Mouse (Mus musculus) heart, embryonic 12.5 days (tissue): ENCODE data around the gene Sox13. TPM values are rescaled to one million over a fixed set of nuclear protein-coding genes. Genes with fewer than 3 reads are reported as not detected.

ENCODE experiments used
- ATAC-seq: fragments of 200-750 bp; cut with Nextera tagmentation; 2 replicates; pipeline ENCODE4 v1.8.0; 2017; ENCODE audit warnings: moderate TSS enrichment, moderate library complexity; ENCODE audit not compliant: insufficient number of reproducible peaks, low FRiP score
- H3K27ac ChIP-seq: fragments of 300-500 bp; sonication (generic); 2 replicates; pipeline ENCODE4 v1.5.1; 2016; ENCODE audit warnings: mild to moderate bottlenecking, moderate library complexity; ENCODE audit not compliant: poor library complexity, severe bottlenecking
- H3K27me3 ChIP-seq: fragments of 300-500 bp; sonication (generic); replicated peaks from 2 replicates; pipeline ENCODE4 v1.6.1; 2016; ENCODE audit warnings: mild to moderate bottlenecking, moderate library complexity
- H3K36me3 ChIP-seq: fragments of 300-500 bp; sonication (generic); 2 replicates; pipeline ENCODE4 v1.6.1; 2016; ENCODE audit warnings: mild to moderate bottlenecking, moderate library complexity
- H3K4me1 ChIP-seq: fragments of 300-500 bp; sonication (generic); replicated peaks from 2 replicates; pipeline ENCODE4 v1.6.1; 2016; ENCODE audit warnings: mild to moderate bottlenecking
- H3K4me2 ChIP-seq: fragments of 300-500 bp; sonication (generic); 2 replicates; pipeline ENCODE4 v1.6.1; 2016; ENCODE audit warnings: mild to moderate bottlenecking, moderate library complexity
- H3K4me3 ChIP-seq: fragments of 300-500 bp; sonication (generic); 2 replicates; pipeline ENCODE4 v1.5.1; 2016; ENCODE audit warnings: mild to moderate bottlenecking
- H3K9ac ChIP-seq: fragments of 300-500 bp; sonication (generic); 2 replicates; pipeline ENCODE4 v1.6.1; 2016; ENCODE audit warnings: mild to moderate bottlenecking, moderate library complexity
- H3K9me3 ChIP-seq: fragments of 300-500 bp; sonication (generic); replicated peaks from 2 replicates; pipeline ENCODE4 v1.6.1; 2016; ENCODE audit warnings: mild to moderate bottlenecking, moderate library complexity
- WGBS: fragments of 180-500 bp; shearing (Covaris S2); methylation state at CpG from one replicate; pipeline ENCODE4 v1.1.7; 2016; 5-methylcytosine and 5-hydroxymethylcytosine counted together
- polyA plus RNA-seq: library from polyadenylated mRNA; unstranded; fragments of >200 nt; fragmentation: Nextera tagmentation; extraction: Ambion mirVana; gene quantifications from 2 replicates; pipeline ENCODE4 v1.2.1, GENCODE M21; 2016

Sox13 gene
- polyA plus RNA-seq, 1 experiment from 2014 or later: 6.8 TPM

- 65% methylated on average over 3 of the region's 3 CpGs for WGBS
- no peak for ATAC-seq
- Histone ChIP-seq H3K36me3 (no peaks in the 10 kb centered on the region), H3K27me3 (0 out of 2 replicates have a peak, but pooled peaks cover 12% of the 10 kb centered on the region), H3K4me1 (peaks cover 49% of the 10 kb centered on the region), H3K9ac (no peak overlapping the region), H3K27ac (no peak overlapping the region), H3K9me3 (no peaks in the 10 kb centered on the region), H3K4me3 (no peak overlapping the region), H3K4me2 (peak overlapping the region; percentile 76)
These were observed 7.1 kb downstream of the Sox13 start for GRCm38 (mm10) chr1:133417113-133417512.

GRCm38 (mm10) chr1:133416472-133416871, 7.7 kb downstream of the Sox13 start:
- Histone ChIP-seq H3K9me3 (no peaks in the 10 kb centered on the region), H3K36me3 (no peaks in the 10 kb centered on the region), H3K4me3 (no peak overlapping the region), H3K27me3 (0 out of 2 replicates have a peak, but pooled peaks cover 9% of the 10 kb centered on the region), H3K4me2 (no peak overlapping the region), H3K9ac (no peak overlapping the region), H3K4me1 (peaks cover 45% of the 10 kb centered on the region), H3K27ac (no peak overlapping the region)
- WGBS: 78% methylated on average over 7 of the region's 7 CpGs
- ATAC-seq: no peak

- Histone ChIP-seq H3K4me3 (no peak overlapping the region), H3K27me3 (0 out of 2 replicates have a peak, but pooled peaks cover 9% of the 10 kb centered on the region), H3K36me3 (no peaks in the 10 kb centered on the region), H3K9ac (no peak overlapping the region), H3K4me1 (peaks cover 37% of the 10 kb centered on the region), H3K4me2 (no peak overlapping the region), H3K9me3 (no peaks in the 10 kb centered on the region), H3K27ac (no peak overlapping the region)
- 71% methylated on average over 6 of the region's 6 CpGs for WGBS
- no peak for ATAC-seq
These were observed 8.7 kb downstream of the Sox13 start for GRCm38 (mm10) chr1:133415505-133415904.

- peaks cover 35% of the 10 kb centered on the region for H3K4me1 ChIP-seq
These were observed 9.1 kb downstream of the Sox13 start for GRCm38 (mm10) chr1:133415086-133415485.

GRCm38 (mm10) chr1:133412941-133413340, 11.2 kb downstream of the Sox13 start:
- 70% methylated on average over 9 of the region's 9 CpGs for WGBS
- no peak for ATAC-seq
- no peak overlapping the region for H3K27ac ChIP-seq

More at GRCm38 (mm10) chr1:133415086-133415485, 9.1 kb downstream of the Sox13 start:
- no peak overlapping the region for H3K4me3 ChIP-seq
- no peak overlapping the region for H3K27ac ChIP-seq
- no peak for ATAC-seq
- H3K36me3 ChIP-seq: no peaks in the 10 kb centered on the region
- H3K9me3 ChIP-seq: no peaks in the 10 kb centered on the region
- H3K9ac ChIP-seq: no peak overlapping the region
- 67% methylated on average over 7 of the region's 7 CpGs for WGBS
- no peak overlapping the region for H3K4me2 ChIP-seq
- 0 out of 2 replicates have a peak, but pooled peaks cover 9% of the 10 kb centered on the region for H3K27me3 ChIP-seq

GRCm38 (mm10) chr1:133411506-133412147, 12.6 kb downstream of the Sox13 start:
- H3K27ac ChIP-seq: no peak overlapping the region
- H3K27me3 ChIP-seq: 0 out of 2 replicates have a peak, but pooled peaks cover 9% of the 10 kb centered on the region
- no peaks in the 10 kb centered on the region for H3K9me3 ChIP-seq
- ATAC-seq: no peak
- no peak overlapping the region for H3K4me2 ChIP-seq
- peaks cover 16% of the 10 kb centered on the region; the same call in 1 of the 2 replicates for H3K4me1 ChIP-seq
- H3K9ac ChIP-seq: no peak overlapping the region
- WGBS: 77% methylated on average over 8 of the region's 8 CpGs
- no peaks in the 10 kb centered on the region for H3K36me3 ChIP-seq
- no peak overlapping the region for H3K4me3 ChIP-seq

More at GRCm38 (mm10) chr1:133412941-133413340, 11.2 kb downstream of the Sox13 start:
- Histone ChIP-seq H3K4me2 (no peak overlapping the region), H3K4me1 (peaks cover 24% of the 10 kb centered on the region), H3K9me3 (no peaks in the 10 kb centered on the region), H3K9ac (no peak overlapping the region), H3K27me3 (0 out of 2 replicates have a peak, but pooled peaks cover 9% of the 10 kb centered on the region), H3K4me3 (no peak overlapping the region), H3K36me3 (no peaks in the 10 kb centered on the region)

- 0 out of 2 replicates have a peak, but pooled peaks cover 2% of the 10 kb centered on the region for H3K27me3 ChIP-seq
- WGBS: 71% methylated on average over 9 of the region's 9 CpGs
- no peak for ATAC-seq
- H3K9me3 ChIP-seq: no peaks in the 10 kb centered on the region
- no peak overlapping the region for H3K9ac ChIP-seq
- no peak overlapping the region for H3K4me3 ChIP-seq
- H3K27ac ChIP-seq: no peak overlapping the region
- no peak overlapping the region for H3K4me2 ChIP-seq
- H3K36me3 ChIP-seq: no peaks in the 10 kb centered on the region
- peaks cover 10% of the 10 kb centered on the region; the same call in 1 of the 2 replicates for H3K4me1 ChIP-seq
These were observed 14.4 kb downstream of the Sox13 start for GRCm38 (mm10) chr1:133409786-133410185.

- H3K4me2 ChIP-seq: no peak overlapping the region
- H3K9me3 ChIP-seq: no peaks in the 10 kb centered on the region
- H3K4me3 ChIP-seq: no peak overlapping the region
- no peak for ATAC-seq
- H3K27me3 ChIP-seq: no peaks in the 10 kb centered on the region
- H3K36me3 ChIP-seq: no peaks in the 10 kb centered on the region
- no peak overlapping the region for H3K27ac ChIP-seq
- H3K9ac ChIP-seq: no peak overlapping the region
- H3K4me1 ChIP-seq: peaks cover 10% of the 10 kb centered on the region; the same call in 1 of the 2 replicates
- WGBS: 27% methylated on average over 6 of the region's 6 CpGs
These were observed 15.2 kb downstream of the Sox13 start for GRCm38 (mm10) chr1:133408880-133409516.

GRCm38 (mm10) chr1:133408321-133408720, 15.9 kb downstream of the Sox13 start:
- Histone ChIP-seq H3K9ac (no peak overlapping the region), H3K4me1 (peaks cover 10% of the 10 kb centered on the region; the same call in 1 of the 2 replicates), H3K27ac (no peak overlapping the region), H3K27me3 (no peaks in the 10 kb centered on the region), H3K4me3 (no peak overlapping the region), H3K9me3 (no peaks in the 10 kb centered on the region), H3K36me3 (no peaks in the 10 kb centered on the region), H3K4me2 (no peak overlapping the region)
- WGBS: 61% methylated on average over 9 of the region's 9 CpGs
- ATAC-seq: no peak

GRCm38 (mm10) chr1:133407436-133407835, 16.7 kb downstream of the Sox13 start:
- Histone ChIP-seq H3K4me2 (no peak overlapping the region), H3K4me1 (peaks cover 10% of the 10 kb centered on the region; the same call in 1 of the 2 replicates), H3K27me3 (no peaks in the 10 kb centered on the region), H3K9ac (no peak overlapping the region), H3K36me3 (no peaks in the 10 kb centered on the region), H3K4me3 (no peak overlapping the region), H3K27ac (no peak overlapping the region), H3K9me3 (no peaks in the 10 kb centered on the region)
- ATAC-seq: no peak
- 56% methylated on average over 6 of the region's 6 CpGs for WGBS

GRCm38 (mm10) chr1:133406614-133407013, 17.6 kb downstream of the Sox13 start:
- H3K27ac ChIP-seq: no peak overlapping the region
- no peak overlapping the region for H3K9ac ChIP-seq
- H3K36me3 ChIP-seq: no peaks in the 10 kb centered on the region
- ATAC-seq: no peak
- H3K27me3 ChIP-seq: no peaks in the 10 kb centered on the region
- H3K9me3 ChIP-seq: no peaks in the 10 kb centered on the region
- H3K4me2 ChIP-seq: no peak overlapping the region
- no peak overlapping the region for H3K4me3 ChIP-seq
- H3K4me1 ChIP-seq: peaks cover 10% of the 10 kb centered on the region; the same call in 1 of the 2 replicates
- 56% methylated on average over 7 of the region's 7 CpGs for WGBS
